Mouse (Mus musculus) embryo, embryonic 9.5 days (tissue): ENCODE data around the gene Afp.

Source experiments
- DNase-seq: peaks from one replicate; pipeline ENCODE4 v3.0.0-alpha.2; 2017; ENCODE audit errors: extremely low spot score

Gene Afp

DNA sequence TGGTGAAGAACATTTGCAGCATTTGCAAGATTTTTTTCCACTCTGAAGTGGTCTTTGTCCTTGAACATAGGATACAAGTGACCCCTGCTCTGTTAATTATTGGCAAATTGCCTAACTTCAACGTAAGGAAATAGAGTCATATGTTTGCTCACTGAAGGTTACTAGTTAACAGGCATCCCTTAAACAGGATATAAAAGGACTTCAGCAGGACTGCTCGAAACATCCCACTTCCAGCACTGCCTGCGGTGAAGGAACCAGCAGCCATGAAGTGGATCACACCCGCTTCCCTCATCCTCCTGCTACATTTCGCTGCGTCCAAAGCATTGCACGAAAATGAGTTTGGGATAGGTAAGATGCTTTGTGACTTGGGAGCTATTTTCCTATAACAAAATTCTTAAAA, at the start of gene Afp:
Gene Afp, plus strand, starts transcription at position 220 of the 400 bp plus-strand sequence.
- DNase-seq: no peak

DNA sequence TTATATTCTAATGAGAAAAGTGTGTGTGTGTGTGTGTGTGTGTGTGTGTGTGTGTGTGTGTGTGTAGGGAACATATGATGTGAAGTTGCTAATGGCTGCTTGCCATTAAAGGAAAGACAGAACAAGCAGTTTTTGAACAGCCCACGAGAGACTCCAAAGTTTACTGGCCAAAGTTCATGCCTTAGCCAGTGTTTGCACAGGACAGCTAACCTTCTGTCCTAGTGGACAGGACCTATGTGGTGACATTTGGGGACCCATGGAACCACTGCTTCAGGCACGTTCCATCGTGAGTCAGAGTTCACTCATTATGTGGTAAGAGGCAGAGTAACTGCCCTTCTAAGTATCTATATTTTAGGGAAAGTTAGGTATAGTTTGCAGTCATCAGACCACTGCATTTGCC, 43.0 kb upstream of the Afp start:
- no peak for DNase-seq

DNA sequence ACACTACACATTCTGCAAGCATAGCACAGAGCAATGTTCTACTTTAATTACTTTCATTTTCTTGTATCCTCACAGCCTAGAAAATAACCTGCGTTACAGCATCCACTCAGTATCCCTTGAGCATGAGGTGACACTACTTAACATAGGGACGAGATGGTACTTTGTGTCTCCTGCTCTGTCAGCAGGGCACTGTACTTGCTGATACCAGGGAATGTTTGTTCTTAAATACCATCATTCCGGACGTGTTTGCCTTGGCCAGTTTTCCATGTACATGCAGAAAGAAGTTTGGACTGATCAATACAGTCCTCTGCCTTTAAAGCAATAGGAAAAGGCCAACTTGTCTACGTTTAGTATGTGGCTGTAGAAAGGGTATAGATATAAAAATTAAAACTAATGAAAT, 40.6 kb upstream of the Afp start:
- no peak for DNase-seq

- no peak for DNase-seq
These were observed 37.8 kb upstream of the Afp start for GRCm38 (mm10) chr5:90452711-90453110.

DNA sequence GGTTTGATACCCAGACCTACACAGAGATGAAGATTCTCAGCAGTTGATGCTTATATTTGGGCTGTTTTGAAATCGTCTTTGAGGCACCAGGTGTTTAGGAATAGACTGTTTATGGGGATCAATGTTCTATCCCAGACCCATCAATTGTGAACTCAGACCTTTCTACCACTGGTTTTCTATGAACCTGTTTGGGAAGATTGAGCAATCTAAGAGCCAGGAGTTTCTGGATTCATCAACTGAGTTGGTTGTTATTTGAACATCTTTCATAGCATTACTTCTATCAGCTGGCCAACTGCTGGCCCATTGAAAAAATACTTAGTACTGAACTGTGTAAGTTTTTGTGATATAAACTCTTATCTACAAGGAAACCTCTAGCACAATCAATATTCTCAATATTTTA, 33.3 kb upstream of the Afp start:
- no peak for DNase-seq

- no peak for DNase-seq
These were observed 31.8 kb upstream of the Afp start for GRCm38 (mm10) chr5:90458727-90459126.

- DNase-seq: no peak
These were observed 29.9 kb upstream of the Afp start, which contains the start of gene Alb for GRCm38 (mm10) chr5:90460619-90461018. TSS of gene Alb (plus strand) at chr5:90460897.

DNA sequence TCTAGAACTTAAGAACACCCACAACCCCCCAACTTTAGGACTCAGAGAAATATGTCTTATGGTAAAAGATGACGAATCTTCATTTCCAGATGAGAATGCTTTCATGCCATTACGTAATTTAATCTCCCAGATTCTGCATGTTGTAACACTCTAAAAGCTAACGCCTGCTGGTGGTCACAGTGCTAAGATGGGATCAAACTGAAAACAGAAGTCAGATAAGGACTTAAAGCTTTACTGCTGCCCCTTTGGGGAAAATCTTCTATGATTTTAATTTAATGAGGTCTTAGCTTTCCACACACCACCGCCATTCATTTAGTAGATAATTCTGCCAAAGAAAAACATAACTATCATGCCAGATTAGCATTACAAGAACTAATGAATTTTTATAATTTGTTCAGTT, 23.7 kb upstream of the Afp start:
- no peak for DNase-seq

DNA sequence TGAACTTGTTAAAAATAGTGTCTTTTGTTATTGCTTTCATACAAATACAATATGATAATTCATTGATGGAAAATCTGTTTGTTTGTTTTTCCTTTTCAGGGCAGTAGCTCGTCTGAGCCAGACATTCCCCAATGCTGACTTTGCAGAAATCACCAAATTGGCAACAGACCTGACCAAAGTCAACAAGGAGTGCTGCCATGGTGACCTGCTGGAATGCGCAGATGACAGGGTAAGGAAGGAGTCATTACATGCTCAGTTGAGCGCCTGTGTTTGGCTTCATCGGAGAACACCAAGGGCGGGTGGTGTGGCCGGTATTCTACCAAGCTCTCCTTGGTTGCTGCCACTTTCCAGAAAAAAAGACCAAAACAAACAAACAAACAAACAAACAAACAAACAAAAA, 23.3 kb upstream of the Afp start:
- DNase-seq: peak; percentile 38

GRCm38 (mm10) chr5:90470836-90471235, 19.7 kb upstream of the Afp start:
- no peak for DNase-seq

- DNase-seq: no peak
These were observed 16.6 kb upstream of the Afp start for GRCm38 (mm10) chr5:90473902-90474301.

GRCm38 (mm10) chr5:90474369-90474768, 16.2 kb upstream of the Afp start:
- DNase-seq: no peak

- DNase-seq: no peak
These were observed 13.8 kb upstream of the Afp start for GRCm38 (mm10) chr5:90476741-90477140.

GRCm38 (mm10) chr5:90477308-90478140, 13.0 kb upstream of the Afp start:
- no peak for DNase-seq

- no peak for DNase-seq
These were observed 11.7 kb upstream of the Afp start for GRCm38 (mm10) chr5:90478886-90479285.

DNA sequence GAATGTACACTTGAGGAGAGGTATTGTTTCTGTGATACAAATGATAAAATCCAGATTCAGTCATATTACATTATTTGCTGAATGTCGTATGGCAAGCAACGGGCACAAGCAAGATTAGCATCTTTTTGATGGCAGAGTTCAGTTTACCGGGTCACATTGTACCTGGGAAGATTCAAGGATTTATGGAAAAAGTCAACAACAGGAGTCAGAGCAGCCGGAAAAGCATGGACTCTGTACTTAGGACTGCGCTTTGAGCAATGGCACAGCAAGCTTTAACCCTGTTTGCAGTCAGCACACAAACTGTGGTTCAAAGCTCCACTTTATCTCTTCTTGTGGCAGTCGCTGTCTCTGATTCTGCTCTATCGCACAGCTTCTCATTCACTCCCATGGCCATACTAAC, 4.9 kb upstream of the Afp start:
- no peak for DNase-seq

DNA sequence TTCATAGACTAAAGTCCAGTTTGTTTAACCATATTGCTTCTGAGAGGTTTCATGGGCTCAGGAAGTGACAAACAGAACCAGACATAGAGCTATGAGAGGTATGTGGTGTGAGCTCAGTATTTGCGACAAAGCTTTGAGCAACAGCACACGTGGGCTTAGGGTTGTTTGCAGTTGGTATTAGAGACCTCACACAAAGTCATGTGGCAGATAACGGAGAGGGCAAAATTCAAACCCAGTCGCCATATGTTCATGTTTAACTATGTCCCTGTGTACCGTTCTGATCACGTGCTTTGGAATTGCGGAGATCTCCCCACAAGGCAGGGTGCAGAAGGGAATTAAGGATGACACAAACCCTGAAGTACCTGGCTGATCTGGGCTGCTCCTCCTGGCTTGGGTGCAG, 2.2 kb upstream of the Afp start:
- DNase-seq: no peak

GRCm38 (mm10) chr5:90492440-90492839, 1.9 kb downstream of the Afp start:
- DNase-seq: no peak

- no peak for DNase-seq
These were observed 3.8 kb downstream of the Afp start for GRCm38 (mm10) chr5:90494308-90494707.

DNA sequence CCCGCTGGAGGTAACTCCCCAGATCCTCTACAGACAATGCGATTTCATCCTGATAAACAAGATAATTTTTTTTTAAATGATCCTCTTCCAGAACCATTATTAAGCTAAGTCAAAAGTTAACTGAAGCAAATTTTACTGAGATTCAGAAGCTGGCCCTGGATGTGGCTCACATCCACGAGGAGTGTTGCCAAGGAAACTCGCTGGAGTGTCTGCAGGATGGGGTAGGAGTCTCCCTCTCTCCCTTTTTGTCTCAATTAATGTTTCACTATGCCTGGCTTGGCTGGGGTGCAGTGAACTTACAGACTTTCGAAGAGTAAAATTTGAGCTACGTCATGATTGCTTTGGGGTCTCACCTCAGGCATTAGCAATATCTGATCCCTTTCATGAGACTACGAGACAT, 9.0 kb downstream of the Afp start:
- DNase-seq: no peak

- DNase-seq: peak; percentile 68
These were observed 10.2 kb downstream of the Afp start for GRCm38 (mm10) chr5:90500714-90501113.

- no peak for DNase-seq
These were observed 11.2 kb downstream of the Afp start for GRCm38 (mm10) chr5:90501752-90502151.

DNA sequence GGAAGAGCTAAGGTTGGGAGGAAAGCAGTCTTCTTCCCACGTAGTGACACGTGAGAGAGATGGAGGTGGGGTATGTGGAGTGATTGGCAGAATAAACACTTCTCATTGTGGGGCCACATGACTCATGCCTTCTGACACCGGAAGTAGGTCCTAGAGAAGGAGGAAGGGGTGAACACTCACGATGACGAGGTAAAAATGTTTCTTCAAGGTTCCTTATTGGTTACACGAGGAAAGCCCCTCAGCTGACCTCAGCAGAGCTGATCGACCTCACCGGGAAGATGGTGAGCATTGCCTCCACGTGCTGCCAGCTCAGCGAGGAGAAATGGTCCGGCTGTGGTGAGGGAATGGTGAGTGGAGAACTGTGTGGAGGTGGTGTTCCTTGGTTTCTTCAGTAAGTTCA, 14.2 kb downstream of the Afp start:
- DNase-seq: no peak

DNA sequence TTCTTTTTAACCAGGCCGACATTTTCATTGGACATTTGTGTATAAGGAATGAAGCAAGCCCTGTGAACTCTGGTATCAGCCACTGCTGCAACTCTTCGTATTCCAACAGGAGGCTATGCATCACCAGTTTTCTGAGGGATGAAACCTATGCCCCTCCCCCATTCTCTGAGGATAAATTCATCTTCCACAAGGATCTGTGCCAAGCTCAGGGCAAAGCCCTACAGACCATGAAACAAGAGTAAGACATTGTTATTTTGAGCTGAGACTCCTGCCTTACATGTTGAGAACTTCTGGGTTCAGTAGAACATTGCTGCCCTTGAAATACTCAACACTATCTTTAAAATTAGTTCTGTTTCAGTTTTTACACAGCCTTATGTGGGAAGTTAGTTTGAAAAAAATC, 16.0 kb downstream of the Afp start:
- DNase-seq: no peak
